Mouse (Mus musculus): ENCODE results near the gene Arf1. TPM values are rescaled to one million over a fixed set of nuclear protein-coding genes. Genes with fewer than 3 reads are reported as not detected.
A peak's percentile ranks its signal among the peaks of the same experiment; 100 is the strongest.

The Arf1 gene
- 100 to 1,000 TPM; 264 to 267 TPM for total RNA-seq (2021)
- long read RNA-seq, experiment 1, transcript Arf1-201 (5 exons, 1,800 nt), result major isoform, 280 of 349 reads
- long read RNA-seq, experiment 1, transcript Arf1-202 (5 exons, 1,991 nt), result minor isoform, 26 of 349 reads
- long read RNA-seq, experiment 1, partial matches to known transcripts, result 40 of 349 reads
- long read RNA-seq, experiment 1, other reads (novel, unspliced or antisense), result 3 of 349 reads
- long read RNA-seq, experiment 2, transcript Arf1-202 (5 exons, 1,991 nt), result minor isoform, 15 of 334 reads
- long read RNA-seq, experiment 2, transcript Arf1-201 (5 exons, 1,800 nt), result major isoform, 267 of 334 reads
- long read RNA-seq, experiment 2, partial matches to known transcripts, result 47 of 334 reads
- long read RNA-seq, experiment 2, other reads (novel, unspliced or antisense), result 5 of 334 reads

- peak; percentile 96 to 97 for DNase-seq (ENCODE audit: low spot score in 2 of 2)
These were observed at the start of gene Arf1 for GRCm38 (mm10) chr11:59228122-59228953. Gene Arf1 (minus strand): TSS chr11:59228270.

- DNase-seq (ENCODE audit: low spot score in 2 of 2), result no peak
These were observed 48.8 kb upstream of the Arf1 start for GRCm38 (mm10) chr11:59276877-59277276.

GRCm38 (mm10) chr11:59274184-59274583 lies 46.1 kb upstream of the Arf1 start:
- DNase-seq (ENCODE audit: low spot score in 2 of 2), result no peak

DNA sequence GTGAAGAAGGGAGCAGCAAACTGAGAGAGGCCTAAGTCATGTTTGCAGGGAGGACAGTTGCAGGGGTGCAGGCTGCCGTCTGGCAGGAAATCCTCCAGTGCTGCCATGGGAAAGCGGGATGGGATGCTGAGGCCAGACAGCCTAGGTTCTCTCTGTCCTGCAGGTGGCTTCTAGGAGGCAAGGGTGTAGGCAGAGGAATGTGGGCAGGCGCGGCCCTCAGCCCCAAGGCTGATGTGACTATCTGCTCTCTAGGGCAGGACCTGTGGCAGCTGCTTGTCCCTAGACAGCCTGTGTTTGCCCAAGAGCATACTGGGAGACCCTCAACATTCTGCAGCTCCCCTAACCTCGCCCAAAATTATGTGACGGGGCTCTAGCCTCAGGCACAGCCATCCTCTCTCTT lies 38.7 kb upstream of the Arf1 start:
- no peak for DNase-seq (ENCODE audit: low spot score in 2 of 2)

- DNase-seq (ENCODE audit: low spot score in 2 of 2), result no peak
These were observed 37.2 kb upstream of the Arf1 start for GRCm38 (mm10) chr11:59265154-59265813.

GRCm38 (mm10) chr11:59264593-59264992 lies 36.5 kb upstream of the Arf1 start:
- no peak for DNase-seq (ENCODE audit: low spot score in 2 of 2)

- DNase-seq (ENCODE audit: low spot score in 2 of 2), result peak in 1 of 2 experiments; percentile 47
These were observed 35.9 kb upstream of the Arf1 start for GRCm38 (mm10) chr11:59263870-59264563.

GRCm38 (mm10) chr11:59262308-59262707 lies 34.2 kb upstream of the Arf1 start:
- no peak for DNase-seq (ENCODE audit: low spot score in 2 of 2)

DNA sequence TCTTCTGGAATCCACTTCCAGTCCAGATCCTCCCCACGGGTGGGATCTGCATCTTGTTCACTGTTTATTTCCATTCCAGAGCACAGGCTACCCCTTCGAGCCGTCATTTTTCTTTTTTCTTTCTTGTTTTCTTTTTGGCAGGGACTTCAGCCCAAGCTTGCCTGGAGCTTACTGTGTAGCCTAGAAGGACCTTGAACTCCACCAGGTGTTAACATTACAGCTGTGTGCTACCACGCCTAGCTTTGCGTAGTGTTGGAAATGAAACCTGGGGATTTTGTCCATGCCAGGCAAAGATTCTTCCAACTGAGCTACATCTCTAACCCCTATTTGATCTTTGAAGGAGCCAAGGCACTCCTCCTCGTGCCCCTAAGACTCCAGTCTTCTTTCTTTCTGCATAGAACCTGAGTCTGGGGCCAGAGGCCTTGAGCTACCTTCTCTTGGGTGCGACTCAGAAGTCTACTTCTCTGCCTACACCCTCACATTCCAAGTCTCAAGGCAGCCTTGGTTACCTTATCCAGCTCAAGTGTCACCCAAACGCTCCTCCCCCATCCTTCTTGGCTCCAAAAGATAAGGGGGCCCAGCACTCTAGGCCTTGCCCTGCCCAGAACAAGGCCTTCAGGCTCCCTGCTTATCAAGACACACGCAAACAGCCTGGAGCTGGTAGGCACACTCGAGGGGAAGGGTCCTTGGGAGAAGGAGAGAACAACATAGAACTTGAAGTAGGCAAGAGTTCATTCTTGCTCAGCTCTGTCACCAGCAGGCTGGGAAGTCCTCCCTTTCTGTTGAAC lies 32.8 kb upstream of the Arf1 start:
- no peak for DNase-seq (ENCODE audit: low spot score in 2 of 2)

DNA sequence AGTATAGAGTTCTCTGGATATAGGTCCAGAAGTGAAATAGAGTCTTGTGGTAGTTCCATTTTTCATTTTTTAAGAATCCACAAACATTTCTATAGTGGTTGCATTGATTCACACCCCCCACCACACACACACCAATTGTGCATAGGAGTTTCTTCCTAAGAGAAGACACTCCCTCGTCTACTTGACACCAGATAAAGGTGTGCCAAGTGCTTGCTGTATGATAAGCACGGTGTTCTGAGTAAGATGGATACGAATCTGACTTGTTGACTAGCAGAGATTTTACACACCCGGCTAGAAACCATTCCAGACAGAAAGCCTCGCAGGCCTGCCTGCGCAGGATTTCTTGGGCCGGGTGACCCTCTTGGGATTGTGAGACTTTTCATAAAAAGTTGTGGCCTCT lies 31.6 kb upstream of the Arf1 start:
- no peak for DNase-seq (ENCODE audit: low spot score in 2 of 2)

DNA sequence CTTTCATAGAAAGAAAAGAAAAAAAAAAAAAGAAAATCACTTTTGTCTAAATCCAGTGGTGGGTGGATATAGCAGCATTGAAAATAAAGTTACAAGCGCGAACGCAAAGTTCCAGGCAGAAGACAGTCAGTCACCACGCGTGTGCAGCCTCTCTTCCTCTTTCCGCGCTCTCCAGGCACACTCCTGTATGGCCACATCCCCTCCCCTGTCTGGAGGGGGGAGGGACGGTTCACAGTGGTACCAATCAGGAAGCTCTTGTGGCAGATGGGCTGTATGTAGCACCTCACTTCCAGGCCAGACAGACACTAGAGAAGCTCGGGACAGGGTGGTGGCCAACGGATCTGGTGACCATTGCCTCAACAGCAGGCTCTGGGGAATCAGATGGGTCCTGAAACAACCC lies 20.0 kb upstream of the Arf1 start:
- DNase-seq (ENCODE audit: low spot score in 2 of 2), result no peak

GRCm38 (mm10) chr11:59243856-59244255 lies 15.8 kb upstream of the Arf1 start:
- no peak for DNase-seq (ENCODE audit: low spot score in 2 of 2)

DNA sequence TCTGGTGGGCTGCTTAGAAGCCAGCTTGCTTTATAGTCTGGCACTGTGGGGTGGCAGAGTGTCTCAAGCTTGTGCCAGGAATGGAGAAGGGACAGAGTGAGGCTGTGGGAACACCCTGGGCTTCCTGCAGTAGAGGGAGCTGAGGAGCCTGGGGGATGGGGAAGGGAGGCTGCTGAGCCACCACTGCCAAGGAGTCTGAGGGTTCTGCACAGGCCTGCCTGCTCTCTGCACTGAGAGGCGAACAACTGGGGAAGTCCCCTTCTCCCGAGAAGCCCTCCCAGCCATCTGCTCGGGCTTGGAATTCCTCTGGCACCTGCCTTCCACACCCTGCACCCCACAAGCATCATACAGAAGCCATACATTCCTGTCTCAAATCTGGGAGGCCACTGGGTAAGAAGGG lies 13.8 kb upstream of the Arf1 start:
- DNase-seq (ENCODE audit: low spot score in 2 of 2), result no peak

- no peak for DNase-seq (ENCODE audit: low spot score in 2 of 2)
These were observed 11.7 kb upstream of the Arf1 start for GRCm38 (mm10) chr11:59239796-59240195.

GRCm38 (mm10) chr11:59239428-59239785 lies 11.3 kb upstream of the Arf1 start:
- DNase-seq (ENCODE audit: low spot score in 2 of 2), result no peak

DNA sequence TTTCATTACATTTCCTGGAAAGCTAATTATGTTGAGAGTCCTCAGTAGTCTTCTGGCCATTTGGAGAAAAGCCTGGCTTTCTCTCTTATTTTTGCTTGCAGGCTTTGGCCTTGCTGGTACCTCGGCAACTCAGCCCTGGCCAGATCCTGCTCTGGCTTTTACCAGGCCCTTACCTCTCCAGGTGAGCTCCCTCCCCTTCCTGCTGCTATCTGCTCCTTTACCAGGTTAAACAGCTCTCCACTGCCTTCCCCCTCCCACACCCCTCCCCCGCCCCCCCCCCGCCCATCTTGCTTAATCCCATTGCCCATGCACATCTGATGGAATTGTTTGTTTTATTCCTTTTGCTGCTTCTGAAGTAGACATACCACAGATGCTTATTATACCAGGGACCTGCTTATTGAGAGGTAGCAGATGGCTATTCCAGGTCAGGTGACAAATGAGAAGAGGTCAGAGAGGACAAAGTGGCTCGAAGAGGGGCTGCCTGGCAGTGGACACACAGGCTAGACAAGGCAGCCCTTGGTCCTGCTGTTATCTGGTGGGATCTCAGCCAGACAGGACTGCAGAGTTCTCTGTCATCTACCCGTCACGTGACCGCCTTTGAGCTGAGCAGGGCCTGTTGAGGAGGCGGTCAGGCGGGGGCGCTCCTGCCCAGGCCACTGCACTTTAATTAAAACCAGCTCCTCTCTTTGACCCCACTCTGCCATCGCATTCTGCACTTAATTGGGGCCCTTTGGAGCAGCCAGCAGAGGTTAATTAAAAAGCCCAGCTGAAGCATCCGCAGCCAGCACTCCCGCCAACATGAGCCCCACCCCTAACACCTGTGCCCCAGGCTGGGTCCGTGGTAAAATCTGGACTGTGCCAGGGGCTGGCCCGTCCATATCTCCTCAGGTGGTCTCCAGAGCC lies 10.7 kb upstream of the Arf1 start:
- peak in 1 of 2 experiments; percentile 39 for DNase-seq (ENCODE audit: low spot score in 2 of 2)

DNA sequence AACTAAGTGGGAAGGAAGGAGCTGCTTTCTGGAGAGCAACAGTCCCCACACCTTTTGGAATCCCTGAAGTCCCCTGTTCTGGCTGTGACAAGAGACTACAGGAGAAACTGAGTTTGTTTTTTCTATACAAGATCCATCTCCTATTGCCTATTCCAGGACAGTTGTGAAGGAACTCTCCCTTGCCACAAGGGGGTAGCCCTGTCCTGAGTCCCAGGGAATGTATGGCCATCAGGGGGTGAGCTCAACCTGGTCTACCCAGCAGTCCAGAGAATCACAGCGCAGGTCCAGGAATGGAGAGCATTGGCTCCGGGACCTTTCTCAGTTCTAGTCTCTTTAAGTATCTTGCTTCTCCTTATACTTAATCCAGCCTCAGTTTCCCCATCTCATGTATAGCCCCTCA lies 4.7 kb upstream of the Arf1 start:
- no peak for DNase-seq (ENCODE audit: low spot score in 2 of 2)

GRCm38 (mm10) chr11:59230144-59230760 lies 2.2 kb upstream of the Arf1 start:
- peak in 1 of 2 experiments; percentile 48 for DNase-seq (ENCODE audit: low spot score in 2 of 2)

DNA sequence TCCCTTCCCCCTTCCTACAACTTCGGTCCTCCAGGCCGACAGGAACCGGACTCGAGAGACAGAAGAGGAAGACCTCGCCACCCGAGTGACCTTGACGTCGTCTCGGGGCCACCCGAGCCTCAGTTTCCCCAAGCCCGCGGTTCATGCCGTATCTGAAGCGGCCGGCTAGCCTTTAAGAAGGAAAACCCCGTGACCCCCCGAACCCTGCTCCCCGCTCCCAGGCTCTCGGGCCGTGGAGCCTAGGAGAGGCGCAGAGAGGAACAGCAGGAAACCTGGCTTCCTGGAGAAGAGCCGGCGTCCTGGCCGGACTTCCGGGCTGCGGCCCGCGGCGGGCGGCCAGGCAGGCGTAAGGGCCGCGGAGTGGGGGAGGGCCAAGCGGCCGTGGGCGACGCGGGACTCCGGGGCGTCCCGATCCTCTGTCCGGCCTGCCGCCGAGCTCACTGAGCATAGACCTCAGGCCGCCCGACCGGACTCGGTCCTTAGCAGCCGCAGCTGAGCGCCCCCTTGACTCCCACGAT lies 407 bp downstream of the Arf1 start:
- DNase-seq (ENCODE audit: low spot score in 2 of 2), result no peak

All from gastrocnemius, postnatal 4 days (tissue).